Mouse (Mus musculus) CD4-positive naive resting alpha-beta T cell, adult 57 days (primary cell): ENCODE data around the gene Ptprg. TPM values are rescaled to one million over a fixed set of nuclear protein-coding genes. Genes with fewer than 3 reads are reported as not detected.

Experiments used
- total RNA-seq: library from RNA; stranded (reverse); gene quantifications from one replicate; pipeline ENCODE4 v1.2.4, GENCODE M21; 2023

Ptprg gene
- total RNA-seq, result 0.74 TPM

GRCm38 (mm10) chr14:11553273-11553665 lies at the start of gene Ptprg:
Gene Ptprg, plus strand, starts transcription at chr14:11553532.

GRCm38 (mm10) chr14:12283641-12284040 lies 730.3 kb downstream of the Ptprg start, which contains the start of gene Gm49355:
Gene Gm49355, plus strand, starts transcription at chr14:12283976.

GRCm38 (mm10) chr14:12284141-12284912 lies 731.0 kb downstream of the Ptprg start, which contains the start of gene 3830406C13Rik:
Gene 3830406C13Rik, plus strand, starts transcription at chr14:12284173.

Other genes with a start within 250 kb of the Ptprg start
- not detected for gene Gm3839, start 196.8 kb upstream of the Ptprg start, total RNA-seq